23 mouse cellular contexts compared by ENCODE assay signal in the genomic region with DNA sequence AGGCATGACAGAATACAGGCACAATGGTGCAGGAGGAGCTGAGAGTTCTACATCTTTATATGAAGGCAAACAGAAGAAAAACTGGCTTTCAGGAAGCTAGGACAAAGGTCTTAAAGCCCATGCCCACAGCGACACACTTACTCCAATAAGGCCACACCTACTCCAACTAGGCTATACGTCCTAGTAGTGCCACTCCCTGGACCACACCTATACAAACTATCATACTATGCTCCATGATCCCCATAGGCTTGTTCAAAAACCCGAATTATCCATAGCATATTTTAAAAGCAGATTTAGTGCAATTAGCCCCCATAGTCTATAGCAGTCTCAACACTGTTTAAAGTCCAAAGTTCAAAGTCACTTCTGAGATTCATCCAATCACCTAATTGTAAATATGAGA.
A peak's percentile ranks its signal among the peaks of the same experiment; 100 is the strongest.
DNase-seq lines count a peak whose midpoint lies in the region; ATAC-seq and TF ChIP-seq lines count a peak whose summit lies in the region.
"Had no signal": no experiment of that assay in that cellular context is flagged by ENCODE, and none has a peak within 500 bp of the region (broad histone marks: within the 10 kb centered on the region; RNA-seq: fewer than 3 reads in every experiment).

No protein-coding gene starts in this region.

- H3K4me2 ChIP-seq in liver, embryonic 12.5 days: no peak overlapping the region
- no peak overlapping the region for H3K4me2 ChIP-seq in intestine, postnatal 0 days (replicated peaks; ENCODE audit: low read depth)
- H3K4me2 ChIP-seq in stomach, postnatal 0 days (replicated peaks; ENCODE audit: low read depth): no peak overlapping the region
- H3K4me2 ChIP-seq: embryonic facial prominence, embryonic 13.5 days; embryonic facial prominence, embryonic 15.5 days; forebrain, embryonic 12.5 days had no signal

- DNase-seq in liver, adult 2 months (ENCODE audit: extremely low read depth, low read depth, low spot score): peak; percentile 36
- DNase-seq in stomach, postnatal 0 days (ENCODE audit: low spot score): no peak
- no peak for DNase-seq in B cell, adult 2 months
- no peak for DNase-seq in thymus, postnatal 0 days (ENCODE audit: low spot score)
- DNase-seq: adrenal gland, adult 2 months; adrenal gland, postnatal 10 days; adrenal gland, postnatal 25 days; cerebellum, adult 11 months; cerebellum, adult 18-20 months; cerebellum, adult 8-10 months; cerebellum, adult 9-11 months; cerebellum, postnatal 14 days; cerebellum, postnatal 36 days; embryo, embryonic 11 days had no signal

- H3K27me3 ChIP-seq in liver, adult 2 months (ENCODE audit: control insufficient read depth, insufficient read depth, low read length): no peaks in the 10 kb centered on the region
- H3K27me3 ChIP-seq in liver, embryonic 12.5 days (replicated peaks): no peaks in the 10 kb centered on the region
- H3K27me3 ChIP-seq in intestine, postnatal 0 days (replicated peaks; ENCODE audit: control insufficient read depth, insufficient read depth, low read length): no peaks in the 10 kb centered on the region
- no peaks in the 10 kb centered on the region for H3K27me3 ChIP-seq in stomach, postnatal 0 days (ENCODE audit: control insufficient read depth, insufficient read depth, low read length)
- H3K27me3 ChIP-seq: embryonic facial prominence, embryonic 13.5 days; embryonic facial prominence, embryonic 15.5 days; forebrain, embryonic 12.5 days had no signal

- no peak for TF ChIP-seq POLR2A in liver, adult 2 months (IDR thresholded peaks at IDR 0.05; ENCODE audit: extremely low read depth, insufficient read depth, low read length)

- TF ChIP-seq CTCF in liver, adult 2 months (IDR thresholded peaks at IDR 0.05; ENCODE audit: low read depth, low read length): no peak
- no peak for TF ChIP-seq CTCF in intestine, postnatal 0 days (IDR thresholded peaks at IDR 0.05; ENCODE audit: low read depth)
- TF ChIP-seq CTCF in stomach, postnatal 0 days (IDR thresholded peaks at IDR 0.05; ENCODE audit: low read depth): no peak

- H3K36me3 ChIP-seq in liver, adult 2 months (ENCODE audit: control insufficient read depth, insufficient read depth, low read length): no peaks in the 10 kb centered on the region
- H3K36me3 ChIP-seq in liver, embryonic 12.5 days: no peaks in the 10 kb centered on the region
- H3K36me3 ChIP-seq in intestine, postnatal 0 days (ENCODE audit: control insufficient read depth, insufficient read depth): no peaks in the 10 kb centered on the region
- no peaks in the 10 kb centered on the region for H3K36me3 ChIP-seq in stomach, postnatal 0 days (ENCODE audit: control insufficient read depth, insufficient read depth, low read length)
- H3K36me3 ChIP-seq: embryonic facial prominence, embryonic 13.5 days; embryonic facial prominence, embryonic 15.5 days; forebrain, embryonic 10.5 days; forebrain, embryonic 12.5 days had no signal

- no peaks in the 10 kb centered on the region for H3K9me3 ChIP-seq in liver, embryonic 12.5 days (replicated peaks)
- no peaks in the 10 kb centered on the region for H3K9me3 ChIP-seq in intestine, postnatal 0 days (ENCODE audit: control insufficient read depth)
- H3K9me3 ChIP-seq in stomach, postnatal 0 days (ENCODE audit: control insufficient read depth, low read length): no peaks in the 10 kb centered on the region
- H3K9me3 ChIP-seq: embryonic facial prominence, embryonic 15.5 days; forebrain, embryonic 10.5 days had no signal

- no peak for TF ChIP-seq EP300 in stomach, postnatal 0 days (optimal IDR thresholded peaks at IDR 0.05)

- no peaks in the 10 kb centered on the region for H3K4me1 ChIP-seq in liver, adult 2 months (ENCODE audit: control insufficient read depth, insufficient read depth, low read length)
- no peaks in the 10 kb centered on the region for H3K4me1 ChIP-seq in liver, embryonic 12.5 days
- H3K4me1 ChIP-seq in intestine, postnatal 0 days (replicated peaks; ENCODE audit: control insufficient read depth, insufficient read depth, low read length): no peaks in the 10 kb centered on the region
- no peaks in the 10 kb centered on the region for H3K4me1 ChIP-seq in stomach, postnatal 0 days (replicated peaks; ENCODE audit: control insufficient read depth, insufficient read depth)
- H3K4me1 ChIP-seq: embryonic facial prominence, embryonic 13.5 days; embryonic facial prominence, embryonic 15.5 days; forebrain, embryonic 10.5 days; forebrain, embryonic 12.5 days had no signal

- 81% methylated on average over 3 of the region's 3 CpGs for WGBS in liver, adult 2 months
- 49% methylated on average over 3 of the region's 3 CpGs for WGBS in liver, embryonic 12.5 days (ENCODE audit: insufficient replicate concordance)
- WGBS in intestine, postnatal 0 days: 40% methylated on average over 3 of the region's 3 CpGs
- 63% methylated on average over 3 of the region's 3 CpGs for WGBS in stomach, postnatal 0 days

- no peaks in the 10 kb centered on the region for H3K79me2 ChIP-seq in liver, adult 2 months (ENCODE audit: control insufficient read depth, insufficient read depth, low read length)

- no peak overlapping the region for H3K9ac ChIP-seq in liver, adult 2 months (ENCODE audit: low read depth, low read length)
- H3K9ac ChIP-seq in liver, embryonic 12.5 days: no peak overlapping the region
- H3K9ac ChIP-seq in intestine, postnatal 0 days (ENCODE audit: low read depth, low read length): no peak overlapping the region
- no peak overlapping the region for H3K9ac ChIP-seq in stomach, postnatal 0 days (ENCODE audit: low read length)
- H3K9ac ChIP-seq: embryonic facial prominence, embryonic 13.5 days; embryonic facial prominence, embryonic 15.5 days; forebrain, embryonic 12.5 days had no signal

- ATAC-seq in liver, embryonic 12.5 days: no peak
- ATAC-seq in intestine, postnatal 0 days: peak; percentile 85
- peak; percentile 51 for ATAC-seq in stomach, postnatal 0 days (ENCODE audit: low FRiP score, low TSS enrichment)
- ATAC-seq: forebrain, embryonic 14.5 days; forebrain, embryonic 16.5 days had no signal

- no peak overlapping the region for H3K4me3 ChIP-seq in liver, adult 2 months (ENCODE audit: insufficient read depth, low read depth, low read length)
- no peak overlapping the region for H3K4me3 ChIP-seq in liver, embryonic 12.5 days
- no peak overlapping the region for H3K4me3 ChIP-seq in intestine, postnatal 0 days (ENCODE audit: low read depth, low read length)
- H3K4me3 ChIP-seq in stomach, postnatal 0 days (ENCODE audit: low read depth, low read length): no peak overlapping the region
- H3K4me3 ChIP-seq: embryonic facial prominence, embryonic 13.5 days; embryonic facial prominence, embryonic 15.5 days; erythroblast, embryonic 14.5 days; forebrain, embryonic 10.5 days; forebrain, embryonic 12.5 days had no signal

- no peak overlapping the region for H3K27ac ChIP-seq in liver, adult 2 months (replicated peaks; ENCODE audit: insufficient read depth, low read depth, low read length)
- H3K27ac ChIP-seq in liver, embryonic 12.5 days: no peak overlapping the region
- no peak overlapping the region for H3K27ac ChIP-seq in intestine, postnatal 0 days (ENCODE audit: low read depth, low read length)
- H3K27ac ChIP-seq in stomach, postnatal 0 days (replicated peaks): no peak overlapping the region
- H3K27ac ChIP-seq: embryonic facial prominence, embryonic 13.5 days; embryonic facial prominence, embryonic 15.5 days; forebrain, embryonic 10.5 days; forebrain, embryonic 12.5 days had no signal
